Mouse (Mus musculus) spleen, adult 18-20 months (tissue): Measurements from ENCODE around the gene Rai14.

Experiments used
- DNase-seq, 2 experiments: peaks; one replicate each; pipeline ENCODE4 v3.0.0; 2022; ENCODE audit warnings: mixed read lengths in 2 of 2

The Rai14 gene

DNA sequence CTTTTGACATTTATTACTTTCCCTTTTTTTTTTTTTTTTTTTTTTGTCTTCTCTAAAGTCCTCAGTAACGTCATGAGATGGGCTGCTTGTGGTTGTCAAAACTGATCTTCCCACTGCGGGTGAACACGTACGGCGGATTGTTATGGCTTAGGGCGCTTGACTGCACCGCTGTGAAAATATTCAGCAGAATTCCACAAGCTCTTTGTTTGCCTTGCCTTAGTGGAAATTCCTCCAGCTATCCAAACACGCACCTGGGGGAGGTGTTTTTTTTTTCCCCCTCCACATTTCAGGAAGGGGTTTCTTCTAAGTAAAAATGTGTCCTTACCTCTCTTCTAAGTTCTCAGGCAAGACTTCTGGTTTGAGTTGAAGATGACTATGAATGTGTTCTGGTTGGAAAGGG, 6.2 kb upstream of the Rai14 start:
- DNase-seq, result no peak

DNA sequence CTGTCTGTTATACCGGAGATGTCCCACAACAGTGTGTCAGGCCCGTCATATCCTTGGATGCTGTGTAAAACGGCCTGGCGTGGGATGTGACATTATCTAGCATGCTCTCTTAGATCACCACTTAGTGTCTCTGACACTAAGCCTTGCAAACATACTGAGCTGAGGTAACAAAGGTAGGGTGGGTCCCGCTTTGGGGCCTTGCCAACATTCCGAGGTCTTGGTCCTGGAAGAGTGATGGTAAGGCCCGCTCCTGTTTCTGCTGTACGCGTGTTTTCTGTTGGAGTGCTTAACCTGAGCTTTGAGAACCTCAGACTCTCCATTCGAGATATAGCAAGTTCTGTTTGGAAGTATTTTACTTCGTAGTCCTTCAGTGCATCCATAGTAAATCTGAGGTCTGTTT, 5.8 kb upstream of the Rai14 start:
- DNase-seq, result no peak

DNA sequence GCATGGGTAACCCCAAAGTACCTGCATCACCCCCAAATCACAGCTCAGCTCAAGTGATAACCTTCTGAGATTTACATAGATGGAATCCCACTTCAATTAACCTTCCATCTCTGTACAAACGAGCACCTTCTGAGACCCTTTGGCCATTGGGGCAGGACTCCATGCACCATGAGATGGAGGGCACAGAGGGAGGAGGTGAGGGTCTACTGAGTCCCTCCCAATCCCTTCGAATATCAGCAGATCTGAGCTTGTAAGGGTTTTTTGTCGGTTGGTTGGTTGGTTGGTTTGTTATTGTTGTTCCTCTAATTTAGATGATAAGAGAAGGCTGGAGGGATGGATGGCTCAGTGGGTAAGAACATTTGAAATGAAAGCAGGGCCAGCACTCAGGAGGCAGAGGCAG, 5.1 kb upstream of the Rai14 start:
- DNase-seq, result no peak

DNA sequence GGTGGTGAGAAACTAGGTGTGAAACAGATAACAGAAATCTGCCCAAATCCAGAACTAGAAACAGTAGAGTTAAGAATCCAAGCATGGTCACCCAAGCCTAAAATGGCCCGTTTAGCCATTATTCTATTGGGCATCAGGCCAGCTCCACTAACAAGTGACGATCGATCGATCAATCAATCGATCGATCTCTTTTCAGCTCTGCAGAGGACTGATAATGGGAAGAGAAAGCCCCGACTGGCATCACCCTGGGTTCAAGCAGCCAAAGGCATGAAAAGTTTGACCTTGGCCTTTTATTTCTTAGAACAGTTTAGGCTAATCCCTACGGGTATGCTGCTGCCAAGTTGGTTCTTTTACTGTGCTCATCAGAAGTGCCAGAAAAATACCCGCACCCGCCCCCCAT, 4.3 kb upstream of the Rai14 start:
- no peak for DNase-seq

DNA sequence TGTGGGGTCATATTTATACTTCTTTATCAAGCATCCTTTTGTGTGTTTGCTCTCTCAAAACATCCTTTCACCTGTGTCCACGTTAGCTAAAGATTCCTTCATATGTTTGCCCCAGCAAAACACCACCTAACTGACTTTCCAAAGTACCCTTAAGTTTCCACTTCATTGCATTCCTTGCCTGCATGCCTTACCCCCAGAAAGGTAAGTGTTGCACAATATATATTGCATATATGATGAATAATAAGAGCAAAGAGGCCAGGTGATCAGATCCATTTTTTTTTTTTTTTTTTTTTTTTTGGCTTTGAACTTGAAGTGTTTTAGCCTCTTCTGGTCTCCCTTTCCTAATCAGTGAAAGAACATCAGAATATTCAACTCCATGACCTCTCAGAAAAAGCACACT, 2.9 kb upstream of the Rai14 start:
- no peak for DNase-seq

DNA sequence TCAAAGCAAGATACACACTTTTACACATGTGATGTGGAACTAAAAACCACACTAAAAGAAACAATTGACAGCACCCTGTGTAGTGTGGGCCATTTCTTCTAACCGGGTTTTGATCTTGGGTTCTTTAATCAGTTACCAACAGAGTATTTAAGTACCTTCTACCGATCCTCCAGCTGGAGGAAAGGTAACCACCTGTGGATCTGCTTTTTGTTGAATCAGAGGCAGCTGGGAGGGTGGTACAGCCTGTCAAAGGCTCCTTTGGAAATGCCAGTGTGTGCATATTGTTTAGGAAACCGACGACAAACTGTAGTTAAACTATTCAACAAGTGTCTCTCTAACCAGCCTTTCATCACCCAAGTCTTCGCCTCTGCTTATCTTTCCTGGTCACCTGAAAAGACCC, 1.5 kb upstream of the Rai14 start:
- no peak for DNase-seq

DNA sequence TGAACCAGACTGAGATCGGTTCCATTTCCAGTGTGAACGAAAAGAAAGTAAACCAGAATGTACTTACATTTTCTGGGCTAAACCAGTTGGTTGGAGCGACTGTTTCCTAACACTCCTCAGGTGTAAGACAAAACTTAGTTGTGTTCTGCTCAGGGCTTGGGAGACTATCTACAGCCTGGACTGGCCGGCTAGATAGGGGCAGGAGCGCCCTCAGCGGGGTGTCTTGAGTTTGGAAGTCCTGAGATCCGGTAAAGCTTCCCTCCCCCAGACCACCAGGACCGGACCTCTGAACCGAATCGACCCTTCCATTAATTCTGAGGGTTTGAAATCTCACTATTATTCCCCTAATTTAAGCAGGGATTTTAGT, 698 bp upstream of the Rai14 start:
- no peak for DNase-seq

DNA sequence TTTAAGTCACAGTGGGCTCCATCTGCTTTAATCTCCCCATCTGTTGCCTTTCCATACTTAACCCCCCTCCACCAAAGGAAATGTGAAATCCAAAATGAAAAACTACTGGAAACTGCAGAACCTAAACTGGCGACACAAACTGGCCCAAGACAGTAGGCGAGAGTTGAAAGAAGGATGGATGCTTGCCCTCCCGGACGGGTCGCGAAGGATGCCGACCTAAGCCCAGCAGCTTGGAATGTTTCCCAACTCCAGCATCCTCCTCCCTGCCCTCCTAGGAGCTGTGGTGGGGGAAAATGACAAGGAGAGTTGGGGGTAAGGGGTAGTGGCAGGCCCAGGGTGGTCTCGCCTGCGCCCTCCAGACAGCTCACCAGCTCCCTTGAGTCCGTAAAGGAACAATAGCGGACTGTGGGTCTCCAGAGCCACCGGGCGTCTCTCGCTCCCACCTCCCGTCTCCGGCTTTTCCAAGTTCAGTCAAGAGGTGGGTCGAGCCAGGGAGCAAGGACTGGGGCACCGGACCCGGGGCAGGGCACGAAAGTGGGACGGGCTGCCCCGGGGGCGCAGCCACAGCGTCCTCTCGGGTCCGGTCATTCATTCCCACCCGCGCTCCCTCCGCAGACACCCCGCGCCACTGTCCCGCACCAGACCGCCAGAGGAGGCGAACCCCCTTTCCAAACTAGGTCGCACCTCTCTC, 653 bp downstream of the Rai14 start:
- DNase-seq, result no peak

DNA sequence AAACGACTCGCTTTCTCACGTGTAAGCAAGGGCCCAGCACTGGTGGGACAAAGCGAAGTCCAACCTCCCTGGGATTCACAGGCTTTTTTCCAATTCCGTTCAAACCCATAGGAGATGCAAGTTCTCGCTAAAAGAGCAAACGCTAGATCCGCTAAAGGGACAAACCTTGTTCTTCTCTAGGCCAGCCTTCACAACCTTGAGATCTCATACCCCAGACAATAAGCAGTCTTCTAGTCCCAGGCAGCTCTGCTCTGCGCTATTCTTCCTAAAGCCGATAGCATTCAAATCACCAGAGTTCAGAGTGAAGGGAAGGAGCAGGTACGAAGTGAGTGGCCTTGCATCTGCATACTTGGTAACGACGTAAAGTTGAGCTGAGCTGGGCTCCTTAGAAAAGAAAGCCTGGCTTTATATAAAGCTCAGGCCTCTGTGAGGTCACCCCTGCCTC, 1.2 kb downstream of the Rai14 start:
- DNase-seq, result no peak

DNA sequence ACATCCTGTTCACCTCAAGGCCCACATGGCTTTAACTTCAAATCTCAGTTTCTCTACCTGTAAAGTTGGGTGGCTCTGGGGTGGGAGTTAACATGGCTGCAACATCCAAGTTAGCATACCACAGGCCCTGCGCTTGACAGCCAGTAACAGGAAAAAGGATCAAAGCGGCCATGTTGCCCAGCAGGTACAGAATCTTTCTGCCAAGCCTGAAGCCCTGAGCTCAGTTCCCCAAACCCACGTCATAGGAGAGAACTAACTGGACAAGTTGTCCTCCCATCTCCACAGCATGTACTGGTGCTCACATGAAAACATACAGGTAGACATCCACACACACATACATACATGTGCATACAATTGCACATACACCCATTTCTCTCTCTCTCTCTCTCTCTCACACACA, 2.1 kb downstream of the Rai14 start:
- no peak for DNase-seq

DNA sequence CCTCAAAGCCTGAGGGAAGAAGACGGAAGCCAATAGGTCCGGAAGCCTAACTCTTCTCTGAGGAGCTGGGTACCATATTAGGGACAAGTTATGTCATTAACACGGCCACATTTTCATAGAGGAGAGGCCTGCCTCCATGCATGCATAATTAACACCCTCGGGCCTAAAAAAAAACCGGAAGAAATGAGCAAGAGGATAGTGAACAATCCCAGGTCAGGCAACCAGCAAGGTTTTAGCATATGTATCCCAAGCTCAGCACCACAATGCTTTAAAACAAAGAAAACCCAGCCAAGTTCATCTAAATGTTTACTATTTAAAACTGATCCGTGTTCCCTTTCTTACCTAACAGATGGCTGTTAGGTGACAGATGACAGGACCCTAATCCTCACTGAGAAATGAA, 3.2 kb downstream of the Rai14 start:
- no peak for DNase-seq

DNA sequence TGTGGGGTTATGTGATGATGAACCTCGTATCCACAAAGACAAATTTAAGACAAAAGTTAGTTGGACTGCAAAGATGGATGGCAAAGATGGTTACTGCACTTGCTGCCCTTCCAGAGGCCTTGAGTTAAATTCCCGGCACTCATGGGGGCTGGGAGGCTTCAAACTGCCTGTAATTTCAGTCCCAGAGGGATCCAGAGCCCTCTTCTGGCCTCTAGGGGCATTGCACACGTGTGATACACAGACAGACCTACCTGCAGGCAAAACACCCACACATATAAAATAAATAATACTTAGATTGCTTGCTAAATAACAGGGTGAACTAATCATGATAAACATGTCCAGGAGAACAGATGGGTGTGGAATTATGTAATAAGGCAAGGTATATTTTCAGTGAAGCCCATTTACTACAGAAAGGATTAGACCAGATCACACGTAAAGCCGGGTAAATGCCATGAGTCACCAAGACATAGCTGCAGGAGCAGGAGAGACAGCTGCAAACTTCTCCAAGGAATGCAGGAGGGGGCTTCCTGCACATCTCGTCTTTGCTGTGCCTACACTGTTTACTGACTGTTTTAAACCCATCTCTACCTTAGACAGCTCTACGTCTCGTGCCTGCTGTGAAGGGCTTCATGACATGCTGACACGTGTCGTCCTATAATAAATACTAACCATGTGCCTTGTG, 5.7 kb downstream of the Rai14 start:
- DNase-seq, result no peak

DNA sequence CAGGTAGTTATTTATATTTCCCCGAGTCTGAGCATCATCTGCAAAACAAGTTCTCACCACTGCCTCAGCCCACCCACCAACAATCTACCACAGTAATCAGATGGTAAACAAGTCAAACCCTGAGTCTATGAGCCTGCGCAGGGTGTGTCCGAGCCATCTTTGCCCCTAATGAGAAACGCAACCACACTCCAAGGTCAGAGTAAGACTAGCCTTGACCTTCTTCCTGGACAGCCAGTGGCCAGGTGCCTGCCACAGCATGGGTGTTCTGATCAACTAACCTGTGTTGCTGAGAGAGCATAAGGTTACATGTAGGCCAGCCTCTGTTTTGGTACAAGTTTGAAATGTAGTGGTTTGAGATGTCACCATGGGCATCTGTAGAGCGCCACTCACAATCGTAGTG, 7.3 kb downstream of the Rai14 start:
- DNase-seq, result no peak

DNA sequence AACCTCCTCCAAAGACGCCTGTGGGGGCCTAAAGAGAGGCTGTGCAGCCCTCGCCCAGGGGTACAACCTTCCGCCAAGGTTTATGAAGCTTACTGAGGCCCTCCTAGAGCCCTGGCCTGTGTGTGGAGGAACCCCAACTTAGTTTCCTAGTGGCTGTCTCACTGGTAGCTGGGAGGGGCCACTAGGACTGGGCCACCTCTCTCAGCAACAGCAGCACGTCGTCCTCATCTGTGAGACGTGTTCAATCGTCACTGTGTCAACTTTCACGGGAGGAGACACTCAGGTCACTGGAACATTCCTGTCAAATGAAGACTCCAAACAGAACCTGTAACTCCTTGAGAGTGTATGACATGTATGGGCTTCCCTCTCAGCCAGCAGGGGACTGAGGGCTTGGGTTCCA, 8.0 kb downstream of the Rai14 start:
- no peak for DNase-seq

DNA sequence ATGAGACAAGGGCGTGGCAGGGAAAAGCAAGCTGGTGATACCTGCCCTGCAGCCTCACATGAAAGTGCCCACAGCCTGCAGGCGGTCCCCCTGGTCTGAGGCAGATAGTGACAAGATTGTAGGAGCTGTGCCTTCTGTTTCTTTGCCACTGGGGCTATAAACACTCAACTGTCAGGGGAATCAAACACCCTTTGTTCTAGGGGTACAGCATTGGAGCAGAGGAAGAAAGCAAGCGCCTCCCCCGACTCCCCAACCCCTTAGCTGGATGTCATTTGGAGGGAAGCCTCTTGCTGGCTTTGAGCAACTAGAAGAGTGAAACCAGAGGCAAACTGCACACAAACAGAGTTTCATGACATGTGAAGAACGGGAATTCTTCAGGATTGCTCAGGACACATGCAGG, 8.7 kb downstream of the Rai14 start:
- DNase-seq, result no peak

DNA sequence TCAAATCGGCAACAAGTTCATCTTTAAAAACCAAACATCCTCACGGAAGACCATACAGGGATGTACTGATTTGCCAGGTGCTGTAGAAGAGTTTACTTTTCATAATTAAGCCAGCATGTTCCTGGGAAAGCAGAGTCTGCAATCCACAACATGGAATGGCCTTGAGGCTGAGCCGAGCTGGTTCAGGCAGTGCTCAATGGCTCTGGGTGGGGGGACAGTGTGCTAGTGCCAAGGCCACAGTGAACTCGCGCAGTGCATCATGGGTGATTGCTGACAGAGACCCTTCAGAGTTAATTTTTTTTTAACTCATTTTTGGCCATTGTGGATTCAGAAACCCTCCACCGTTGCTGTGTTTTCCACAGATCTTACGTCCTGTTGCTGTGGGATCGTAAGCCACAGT, 10.1 kb downstream of the Rai14 start:
- no peak for DNase-seq

DNA sequence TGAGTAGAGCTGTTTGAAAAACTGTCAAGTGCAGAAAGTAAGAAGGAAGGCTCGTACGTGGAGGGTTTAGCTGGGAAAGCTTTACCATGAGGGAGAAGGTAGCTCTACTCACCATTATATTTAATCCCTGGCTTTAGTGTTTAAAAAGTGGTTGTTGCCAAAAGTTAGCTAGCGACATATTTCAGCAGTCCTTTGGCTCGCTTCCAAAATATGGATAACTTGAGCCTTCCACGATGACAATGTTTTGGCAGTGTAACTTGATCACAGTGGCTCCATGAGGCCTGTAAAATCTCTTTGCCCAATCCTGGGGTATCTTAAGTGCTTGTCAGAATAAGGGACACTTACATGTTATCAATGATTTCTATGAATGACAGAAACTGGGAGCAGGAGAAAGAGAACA, 12.9 kb downstream of the Rai14 start:
- no peak for DNase-seq

DNA sequence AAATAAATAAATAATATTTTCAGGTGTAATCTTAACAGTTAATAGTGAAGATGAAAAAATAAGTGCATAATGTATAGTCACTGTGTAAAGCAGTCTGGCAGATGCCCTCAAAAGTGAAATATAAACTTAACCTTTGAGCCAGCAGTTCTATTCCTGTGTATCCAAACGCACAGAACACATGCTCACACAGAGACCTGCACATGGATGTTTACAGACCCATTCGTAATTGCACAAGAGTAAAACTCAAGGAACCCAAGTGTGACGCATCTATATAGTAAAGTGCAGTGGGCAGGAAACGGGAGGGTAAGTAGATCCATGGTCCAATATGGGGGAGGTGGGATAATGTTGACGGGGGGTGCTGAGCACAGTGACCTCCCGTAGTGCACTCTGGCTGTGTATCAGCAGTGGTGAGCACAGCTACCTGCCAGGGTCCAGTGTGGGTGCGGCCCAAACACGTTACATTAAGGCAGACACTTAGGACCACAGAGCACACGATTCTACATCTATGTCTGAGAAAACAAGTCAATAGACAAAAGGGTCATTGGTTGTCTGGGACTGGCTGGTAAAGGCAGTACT, 13.4 kb downstream of the Rai14 start:
- no peak for DNase-seq

DNA sequence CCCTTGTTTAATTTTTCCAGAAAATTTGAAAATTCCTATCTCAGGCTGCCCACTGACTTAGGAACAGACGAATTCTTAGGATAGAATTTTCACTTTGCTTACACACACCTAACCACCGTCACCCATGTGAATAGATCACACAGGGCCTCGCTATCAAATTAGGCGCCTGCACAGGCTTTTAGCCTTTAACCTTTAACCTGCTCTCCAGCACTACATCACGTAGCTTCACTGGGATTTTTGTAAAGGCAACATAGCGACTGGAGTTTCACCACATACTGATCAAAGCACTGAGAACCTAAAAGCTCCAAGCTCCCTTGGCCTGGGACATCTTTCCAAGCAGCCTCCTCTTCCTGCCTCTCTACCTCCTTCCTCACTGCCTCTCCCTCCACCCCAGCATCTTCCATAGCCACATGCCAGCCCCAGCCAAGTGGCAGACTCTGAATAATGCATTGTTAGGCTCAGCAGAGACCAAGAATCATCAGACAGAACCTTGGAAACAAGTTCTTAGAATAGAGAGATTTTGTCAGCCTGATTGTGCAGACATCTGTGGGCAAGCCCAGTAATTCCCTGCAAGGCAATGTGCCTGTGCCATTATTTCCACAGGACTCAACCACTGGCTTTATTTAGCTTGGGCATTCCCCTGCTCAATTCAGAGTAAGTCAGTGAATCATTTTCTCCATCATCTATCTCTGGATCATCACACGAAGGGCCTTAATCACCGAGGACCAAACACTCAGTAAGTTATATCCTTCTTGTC, 17.8 kb downstream of the Rai14 start:
- DNase-seq, result no peak

DNA sequence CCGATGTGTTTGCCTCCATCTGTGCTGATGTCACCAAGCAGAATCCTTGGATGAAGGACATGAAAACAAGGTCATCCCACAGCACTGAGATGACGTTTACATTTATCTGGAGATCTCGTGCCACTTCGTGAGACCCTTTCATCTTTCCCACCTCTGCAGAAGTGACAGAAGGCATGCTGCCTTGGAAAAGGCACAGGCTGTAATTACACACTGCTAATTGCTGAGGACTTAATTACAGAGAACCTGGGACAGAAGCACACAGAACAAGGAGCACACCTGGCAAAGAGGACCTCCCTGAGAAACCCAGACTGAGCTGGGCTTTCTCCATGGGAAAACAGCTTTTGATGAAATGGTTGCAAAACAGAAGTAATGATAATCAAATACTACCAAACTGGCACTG, 21.8 kb downstream of the Rai14 start:
- no peak for DNase-seq

DNA sequence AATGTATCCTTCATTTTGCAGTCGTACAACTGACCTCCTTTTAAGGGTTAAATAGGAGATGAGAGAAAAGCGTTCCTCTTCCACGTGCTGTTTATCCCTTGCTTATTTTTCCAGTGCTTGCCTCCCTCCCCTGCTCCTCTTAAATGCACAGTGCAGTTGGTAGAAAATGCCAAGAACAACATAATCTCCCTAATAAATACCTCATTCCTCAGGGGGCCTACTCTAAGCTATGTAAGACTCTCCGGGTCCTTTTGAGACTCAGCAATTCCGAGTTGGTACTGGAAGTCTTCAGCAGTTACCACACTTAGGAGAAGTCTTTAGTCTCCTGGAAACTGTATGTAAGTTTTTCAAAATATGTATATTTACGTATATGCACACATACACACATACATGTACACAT, 22.9 kb downstream of the Rai14 start:
- DNase-seq, result no peak

DNA sequence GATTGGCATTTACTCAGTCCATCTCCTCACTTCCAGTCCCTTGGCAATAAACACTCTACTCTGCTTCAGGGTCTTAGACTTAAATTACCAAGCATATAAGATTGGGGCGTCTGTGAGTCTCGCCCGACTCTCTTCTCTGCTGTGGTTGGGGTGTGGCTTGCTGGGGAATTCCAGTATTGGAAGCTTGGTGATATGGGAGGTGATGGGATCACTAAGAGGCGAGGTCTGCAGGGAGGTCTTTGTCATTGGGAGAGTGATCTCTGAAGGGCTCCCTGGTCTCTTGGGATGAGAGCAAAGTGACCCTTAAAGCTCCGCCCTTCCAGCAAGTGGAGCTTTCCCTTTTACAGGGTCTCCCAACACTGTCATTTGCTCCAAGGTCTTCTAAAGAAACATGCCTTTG, 23.5 kb downstream of the Rai14 start:
- no peak for DNase-seq

DNA sequence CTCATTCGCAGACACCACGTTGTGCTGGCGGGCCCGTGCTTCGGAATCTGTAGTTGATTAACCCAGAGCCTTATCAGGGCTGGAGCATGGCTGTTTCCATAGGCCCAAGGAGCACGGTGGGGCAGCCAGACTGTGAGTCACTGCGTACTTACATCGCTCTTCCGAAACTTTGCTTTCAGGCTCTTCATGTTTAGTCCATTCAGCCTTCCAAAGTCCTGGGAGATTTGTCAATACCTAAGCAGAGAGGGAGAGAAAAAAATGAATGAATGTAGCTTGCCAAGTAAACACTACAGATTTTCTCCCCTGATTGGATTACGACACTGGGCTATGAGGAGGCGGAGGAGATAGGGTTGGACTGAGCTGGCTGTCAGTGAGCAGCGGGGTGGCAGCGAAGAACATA, 24.2 kb downstream of the Rai14 start:
- DNase-seq, result no peak

DNA sequence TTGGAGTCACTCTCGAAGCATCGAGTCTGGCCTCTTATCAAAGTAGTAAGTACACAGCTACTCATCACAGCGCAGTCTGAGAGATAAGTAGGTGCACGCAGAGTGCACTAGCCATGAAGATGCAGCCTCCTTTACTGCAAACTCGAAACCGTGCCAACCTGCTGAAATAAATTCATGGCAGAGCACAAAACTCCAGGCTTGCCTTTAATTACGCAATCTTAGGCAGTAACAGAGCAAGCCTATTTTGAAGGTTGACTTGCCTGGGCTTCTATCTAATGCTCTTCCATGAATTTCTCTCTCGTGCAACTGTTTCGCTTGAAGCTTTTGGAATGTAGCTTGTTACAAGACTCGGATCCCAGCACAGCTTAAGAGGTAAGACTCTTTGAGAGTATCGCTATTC, 25.1 kb downstream of the Rai14 start:
- no peak for DNase-seq
